Mouse (Mus musculus) spleen, embryonic (tissue): ENCODE data around the gene Tyw5.

Source experiments
- CTCF ChIA-PET: fragments of 350-600 bp; sonication (Branson Sonifier 250); formaldehyde crosslinking; loops from one replicate; lab custom pipeline; 2022; lab: Charles Lee

The Tyw5 gene

DNA sequence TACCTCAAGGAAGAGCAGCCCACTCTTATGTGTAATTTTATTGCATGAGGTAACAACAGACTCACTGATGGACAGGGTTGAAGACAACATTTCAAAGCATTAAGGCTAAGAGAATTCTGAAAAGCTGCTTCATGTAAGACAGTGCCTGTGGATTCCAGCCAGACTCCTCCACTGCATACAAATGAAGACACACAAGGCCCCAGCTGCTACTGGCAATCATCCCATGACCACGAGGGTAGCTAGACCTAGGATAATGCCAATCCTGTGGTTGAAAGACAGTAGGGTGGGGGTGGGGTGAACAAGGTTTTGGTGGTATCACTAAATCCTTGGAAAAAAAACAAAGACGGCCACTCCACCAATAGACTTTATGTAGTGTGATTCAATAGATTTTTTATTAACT, 19.0 kb downstream of the Tyw5 start:
- CTCF ChIA-PET = no interaction called here

GRCm38 (mm10) chr1:57386519-57386918, 20.4 kb downstream of the Tyw5 start:
- CTCF ChIA-PET = no interaction called here

DNA sequence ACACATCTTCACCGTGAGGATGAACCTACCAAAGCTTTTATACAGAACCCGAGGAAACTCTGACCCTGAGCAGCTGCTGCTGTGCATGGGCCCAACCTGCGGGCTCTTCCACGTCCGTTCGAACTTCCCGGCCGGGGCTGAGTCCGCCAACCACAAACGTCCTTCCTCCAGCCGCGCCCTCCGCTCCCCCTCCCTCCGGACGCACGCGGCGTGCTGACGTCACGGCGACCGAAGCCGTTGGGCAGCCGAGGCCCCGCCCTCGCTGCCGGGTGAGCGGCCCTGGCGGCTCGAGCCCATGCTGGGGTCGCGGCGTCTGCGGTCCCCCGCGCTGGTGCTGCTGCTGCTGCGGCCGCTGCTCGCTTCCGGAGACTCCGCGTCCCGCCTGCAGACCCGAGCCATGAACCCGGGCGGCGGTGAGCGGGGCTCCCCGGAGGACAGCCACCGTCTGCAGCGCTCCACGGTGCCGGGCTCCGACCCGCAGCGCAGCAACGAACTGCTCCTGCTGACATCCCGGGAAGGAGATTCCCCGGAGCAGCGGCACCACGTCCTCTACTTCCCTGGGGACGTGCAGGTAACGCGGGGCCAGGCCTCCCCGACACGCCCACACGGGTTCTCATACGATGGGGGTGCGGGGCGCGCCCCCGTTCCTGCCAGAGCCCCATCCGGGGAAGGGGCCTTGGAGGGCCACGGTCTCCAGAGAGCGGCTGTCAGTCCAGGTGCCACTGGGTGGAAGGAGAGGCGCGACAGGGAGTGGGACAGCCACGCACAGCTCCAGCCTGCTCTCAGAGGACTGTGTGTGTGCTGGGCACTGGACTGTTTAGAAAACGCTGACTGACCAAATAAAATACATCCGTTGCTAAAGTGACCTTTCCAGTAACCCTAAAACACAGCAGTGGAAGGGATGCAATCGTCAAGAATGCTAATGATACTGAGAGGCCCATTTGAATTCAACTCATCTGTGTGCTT, 29.2 kb downstream of the Tyw5 start, which contains the start of gene 1700066M21Rik:
Gene 1700066M21Rik, plus strand, starts transcription at position 245 of the 966 bp plus-strand sequence.
- CTCF ChIA-PET = interaction anchor here (1.3 kb wide), 1 partner anchor 16 kb away, joined by 3 read pairs; no protein-coding TSS in a partner anchor

DNA sequence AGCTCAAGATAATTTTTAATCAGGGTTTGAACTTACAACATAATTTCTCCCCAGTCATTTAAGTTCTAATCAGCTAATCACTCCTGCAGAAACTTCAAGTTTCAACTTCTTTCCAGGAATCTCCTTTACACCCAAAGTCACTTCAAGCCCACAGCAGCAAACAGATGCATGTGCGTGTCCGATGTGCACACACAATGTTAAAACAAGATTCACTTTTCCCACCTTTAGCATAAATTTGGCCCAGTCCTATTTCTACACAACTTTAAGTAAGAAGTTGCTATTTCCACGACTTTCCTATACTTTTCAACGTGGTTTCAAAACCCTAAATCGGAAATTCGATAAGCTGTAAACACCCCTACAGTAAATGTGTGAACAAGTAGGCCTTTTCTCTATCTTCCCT, 30.1 kb downstream of the Tyw5 start:
- CTCF ChIA-PET = interaction anchor here (1.3 kb wide), 1 partner anchor 17 kb away, joined by 3 read pairs; no protein-coding TSS in a partner anchor

GRCm38 (mm10) chr1:57375276-57375675, 31.6 kb downstream of the Tyw5 start:
- CTCF ChIA-PET = no interaction called here

DNA sequence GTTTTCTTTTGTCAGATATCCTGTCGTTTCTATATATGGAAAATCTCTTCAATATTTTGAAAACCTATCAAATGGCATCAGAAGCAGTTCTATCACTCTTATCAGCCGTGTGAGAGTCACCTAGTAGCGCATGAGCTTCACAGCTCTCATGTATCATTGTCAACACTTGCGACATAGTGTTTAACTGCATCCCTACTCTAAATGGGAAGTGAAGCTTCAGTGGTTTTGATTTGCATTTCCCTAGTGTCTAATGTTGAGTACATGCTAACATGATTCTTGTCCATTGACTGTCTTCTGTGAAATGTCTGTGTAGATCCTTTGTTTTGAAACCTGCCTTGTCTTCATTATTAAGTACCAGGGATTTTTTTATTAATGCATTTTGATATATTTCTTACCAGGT, 36.5 kb downstream of the Tyw5 start:
- CTCF ChIA-PET = no interaction called here

- CTCF ChIA-PET = no interaction called here
These were observed 37.8 kb downstream of the Tyw5 start for GRCm38 (mm10) chr1:57369111-57369510.

DNA sequence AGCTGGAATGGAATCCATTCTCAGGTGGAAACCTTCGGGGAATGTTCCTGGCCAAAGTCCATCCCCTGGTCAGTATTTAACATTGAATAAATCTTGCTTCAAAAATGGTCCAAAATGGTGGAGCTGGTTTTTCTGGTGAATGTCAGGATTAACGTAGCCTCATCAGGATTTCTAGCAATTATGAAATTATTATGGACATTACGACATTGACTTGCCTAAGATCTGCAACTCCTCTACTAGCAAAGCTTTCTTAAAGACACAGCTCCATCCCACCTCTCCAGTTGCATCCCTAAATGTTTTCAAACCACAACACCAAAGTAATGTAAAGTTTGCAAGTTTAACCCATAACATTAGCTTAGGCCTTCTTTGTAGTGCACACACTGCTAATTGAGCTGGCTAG, 39.5 kb downstream of the Tyw5 start:
- CTCF ChIA-PET = no interaction called here

- CTCF ChIA-PET = no interaction called here
These were observed 48.4 kb downstream of the Tyw5 start for GRCm38 (mm10) chr1:57358546-57358945.

DNA sequence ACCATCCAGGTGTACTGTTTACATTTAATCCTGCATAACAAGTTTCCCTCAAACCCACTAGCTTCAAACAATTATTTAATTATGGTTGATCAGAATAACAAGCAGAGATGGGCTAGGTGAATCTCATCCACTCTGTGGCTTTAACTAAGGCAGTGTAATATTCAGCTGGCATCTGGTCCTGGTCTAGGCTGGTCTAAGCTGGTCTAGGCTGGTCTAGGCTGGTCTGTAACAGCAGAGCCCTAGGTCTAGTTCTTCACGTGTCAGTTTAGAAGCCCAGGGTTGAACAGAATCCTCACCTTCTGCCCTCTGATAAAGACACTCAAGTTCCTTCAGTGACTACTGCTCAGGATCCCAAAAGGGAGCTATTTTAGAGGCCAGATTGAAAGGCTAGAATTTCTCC, 55.0 kb downstream of the Tyw5 start:
- CTCF ChIA-PET = no interaction called here

DNA sequence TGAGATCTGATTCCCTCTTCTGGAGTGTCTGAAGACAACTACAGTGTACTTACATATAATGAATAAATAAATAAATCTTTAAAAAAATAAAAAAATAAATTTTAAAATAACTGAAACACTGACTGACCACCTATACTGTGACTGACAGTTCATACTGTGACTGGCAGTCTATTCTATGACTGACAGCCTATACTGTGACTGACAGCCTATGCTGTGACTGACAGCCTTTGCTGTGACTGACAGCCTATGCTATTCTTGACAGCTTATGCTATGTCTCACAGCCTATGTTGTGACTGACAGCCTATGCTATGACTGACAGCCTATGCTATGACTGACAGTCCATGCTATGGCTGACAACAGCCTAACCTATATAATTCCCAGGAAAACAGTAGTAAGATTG, 59.4 kb downstream of the Tyw5 start:
- CTCF ChIA-PET = no interaction called here

GRCm38 (mm10) chr1:57341197-57341596, 65.7 kb downstream of the Tyw5 start:
- CTCF ChIA-PET = no interaction called here

DNA sequence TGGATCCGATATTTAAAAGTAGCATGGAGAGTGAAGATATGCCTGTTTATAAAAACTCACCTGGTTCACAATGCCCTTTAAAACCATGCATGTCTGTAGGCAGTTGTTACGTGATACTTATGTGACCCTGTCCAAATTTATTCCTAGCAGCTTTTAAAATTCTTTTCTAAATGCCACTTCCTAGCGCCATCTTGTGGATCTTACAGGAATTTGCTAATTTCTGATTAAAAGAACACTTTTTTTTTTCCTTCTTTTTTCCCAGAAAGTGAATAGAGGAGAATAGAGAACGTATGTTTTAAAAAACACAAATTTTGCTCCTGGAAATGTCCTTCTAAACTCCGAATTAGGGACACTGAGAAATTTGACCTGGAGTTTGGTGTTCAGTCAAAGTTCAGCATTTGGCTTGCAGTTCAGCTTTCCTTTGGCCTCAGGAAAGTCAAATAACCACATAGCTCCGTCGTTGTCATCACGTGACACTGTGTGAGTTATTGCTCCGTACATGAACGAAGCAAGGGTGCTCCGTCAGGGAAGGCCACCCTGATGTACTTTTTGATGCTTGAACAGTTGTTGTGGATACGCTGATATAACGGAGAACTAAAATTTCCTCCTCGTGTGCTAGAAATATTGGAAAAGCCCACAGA, 67.6 kb downstream of the Tyw5 start:
- CTCF ChIA-PET = interaction anchor here (0.7 kb wide), 1 partner anchor 1445 kb away, joined by 4 read pairs; no protein-coding TSS in a partner anchor
